Mouse (Mus musculus): ENCODE measurements at regions not wholly inside any gene's neighbourhood (a gene's known extent, or its start where the extent isn't known, plus 50 kb on each side); places are given as distances from the start of the nearest gene placed in this dataset.

DNA sequence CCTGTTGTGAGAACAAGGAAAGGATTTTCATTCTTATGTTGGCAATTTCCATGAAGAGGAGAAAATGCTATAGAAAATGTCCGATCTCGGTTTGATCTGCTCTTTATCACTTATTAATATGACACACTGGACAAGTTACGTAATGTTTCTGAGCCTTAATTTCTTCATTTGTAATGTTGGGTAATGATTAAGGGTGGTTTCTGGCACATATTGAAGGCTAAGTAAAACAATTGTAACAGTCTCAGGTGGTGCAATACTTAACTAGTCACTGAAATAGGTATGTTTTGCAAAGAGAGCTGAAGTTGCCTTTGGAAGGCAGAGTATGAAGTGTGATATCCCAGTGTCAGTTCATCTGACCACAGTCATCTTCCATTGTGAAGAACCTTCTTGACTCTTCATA lies 1427.2 kb upstream of the A1bg start:
- TF ChIP-seq KAT2A (conservative IDR thresholded peaks at IDR 0.05; ENCODE audit: low read depth, low read length), result no peak
- TF ChIP-seq SIN3A (IDR thresholded peaks at IDR 0.05; ENCODE audit: low read length), result no peak
- TF ChIP-seq JUND (IDR thresholded peaks at IDR 0.05; ENCODE audit: low read depth, low read length), result no peak
- no peak for TF ChIP-seq UBTF (IDR thresholded peaks at IDR 0.05; ENCODE audit: borderline replicate concordance, insufficient read depth, low read depth, low read length)
- no peak for TF ChIP-seq POLR2A (IDR thresholded peaks at IDR 0.05; ENCODE audit: control insufficient read depth in 1 of 2, insufficient read depth in 1 of 2, low read depth in 1 of 2, low read length in 2 of 2, poor library complexity in 1 of 2)
